Mouse (Mus musculus) heart, embryonic 11.5 days (tissue): ENCODE results near the gene Hyal1. TPM values are rescaled to one million over a fixed set of nuclear protein-coding genes. Genes with fewer than 3 reads are reported as not detected.

Experiments used
- ATAC-seq: fragments of 200-750 bp; cut with Nextera tagmentation; replicated peaks from 2 replicates; pipeline ENCODE4 v1.8.0; 2017; ENCODE audit warnings: moderate library complexity; ENCODE audit not compliant: insufficient number of reproducible peaks, low FRiP score, low TSS enrichment
- H3K27ac ChIP-seq: fragments of 300-500 bp; sonication (generic); 2 replicates; pipeline ENCODE4 v1.5.1; 2014; ENCODE audit warnings: mild to moderate bottlenecking, low read depth, low read length
- H3K27me3 ChIP-seq: fragments of 300-500 bp; sonication (generic); 2 replicates; pipeline ENCODE4 v1.6.1; 2014; ENCODE audit warnings: mild to moderate bottlenecking, low read length, mixed read lengths; ENCODE audit not compliant: control insufficient read depth, insufficient read depth
- H3K36me3 ChIP-seq: fragments of 300-500 bp; sonication (generic); 2 replicates; pipeline ENCODE4 v1.6.1; 2014; ENCODE audit warnings: mild to moderate bottlenecking, low read length, moderate library complexity, mixed read lengths; ENCODE audit not compliant: control insufficient read depth, insufficient read depth
- H3K4me1 ChIP-seq: fragments of 300-500 bp; sonication (generic); 2 replicates; pipeline ENCODE4 v1.6.1; 2014; ENCODE audit warnings: low read length; ENCODE audit not compliant: control insufficient read depth, insufficient read depth
- H3K4me2 ChIP-seq: fragments of 300-500 bp; sonication (generic); 2 replicates; pipeline ENCODE4 v1.6.1; 2014; ENCODE audit warnings: mild to moderate bottlenecking, moderate library complexity
- H3K4me3 ChIP-seq: fragments of 300-500 bp; sonication (generic); 2 replicates; pipeline ENCODE4 v1.5.1; 2014; ENCODE audit warnings: low read depth, low read length
- H3K9ac ChIP-seq: fragments of 300-500 bp; sonication (generic); 2 replicates; pipeline ENCODE4 v1.6.1; 2014; ENCODE audit warnings: mild to moderate bottlenecking, low read depth, low read length, moderate library complexity
- H3K9me3 ChIP-seq: fragments of 300-500 bp; sonication (generic); replicated peaks from 2 replicates; pipeline ENCODE4 v1.6.1; 2016; ENCODE audit warnings: low read length; ENCODE audit not compliant: control insufficient read depth
- WGBS: fragments of 180-500 bp; shearing (Covaris S2); extraction: QIAGEN DNeasy Blood & Tissue Kit; methylation state at CpG from one replicate; pipeline ENCODE4 v1.1.7; 2014; ENCODE audit not compliant: insufficient replicate concordance; 5-methylcytosine and 5-hydroxymethylcytosine counted together
- polyA plus RNA-seq: library from polyadenylated mRNA; unstranded; fragments of >200 nt; fragmentation: Nextera tagmentation; extraction: Ambion mirVana; gene quantifications from 2 replicates; pipeline ENCODE4 v1.2.1, GENCODE M21; 2014

The Hyal1 gene
- polyA plus RNA-seq, 1 experiment from 2014 or later = 3.5 TPM

GRCm38 (mm10) chr9:107582509-107583062 lies 5.9 kb downstream of the Hyal1 start:
- WGBS = 86% methylated on average over 7 of the region's 7 CpGs
- no peak overlapping the region for H3K4me2 ChIP-seq
- no peaks in the 10 kb centered on the region for H3K9me3 ChIP-seq

GRCm38 (mm10) chr9:107583174-107583573 lies 6.4 kb downstream of the Hyal1 start:
- Histone ChIP-seq H3K9ac (no peak overlapping the region), H3K36me3 (no peaks in the 10 kb centered on the region; the same call in 1 of the 2 replicates), H3K9me3 (no peaks in the 10 kb centered on the region), H3K4me2 (no peak overlapping the region), H3K27me3 (no peaks in the 10 kb centered on the region), H3K27ac (no peak overlapping the region), H3K4me3 (no peak overlapping the region), H3K4me1 (peaks cover 12% of the 10 kb centered on the region)
- 85% methylated on average over 14 of the region's 14 CpGs for WGBS
- ATAC-seq = no peak

More at GRCm38 (mm10) chr9:107582509-107583062, 5.9 kb downstream of the Hyal1 start:
- H3K4me3 ChIP-seq = no peak overlapping the region
- H3K4me1 ChIP-seq = peaks cover 9% of the 10 kb centered on the region
- H3K27ac ChIP-seq = no peak overlapping the region
- no peaks in the 10 kb centered on the region; the same call in 1 of the 2 replicates for H3K36me3 ChIP-seq
- H3K9ac ChIP-seq = no peak overlapping the region
- no peak for ATAC-seq
- no peaks in the 10 kb centered on the region for H3K27me3 ChIP-seq

DNA sequence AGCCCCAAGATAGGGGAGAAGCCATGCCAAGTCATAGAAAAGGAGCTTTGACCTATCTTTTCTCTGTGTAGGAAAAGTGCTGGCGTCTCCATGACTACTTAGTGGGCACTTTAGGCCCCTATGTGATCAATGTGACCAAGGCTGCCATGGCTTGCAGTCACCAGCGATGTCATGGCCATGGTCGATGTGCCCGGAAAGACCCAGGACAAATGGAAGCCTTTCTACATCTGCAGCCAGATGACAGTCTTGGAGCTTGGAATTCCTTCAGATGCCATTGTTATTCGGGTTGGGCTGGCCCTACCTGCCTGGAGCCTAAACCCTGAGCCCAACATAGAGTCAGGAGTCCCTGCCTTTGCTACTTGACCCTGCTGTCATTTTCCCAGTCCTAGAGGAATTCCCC lies 9.8 kb downstream of the Hyal1 start:
- Histone ChIP-seq H3K4me3 (peak overlapping the region; percentile 5; the same call in 1 of the 2 replicates), H3K27ac (peak overlapping the region; percentile 41), H3K4me1 (peaks cover 27% of the 10 kb centered on the region), H3K36me3 (peaks cover 13% of the 10 kb centered on the region), H3K9ac (no peak overlapping the region), H3K9me3 (no peaks in the 10 kb centered on the region), H3K27me3 (no peaks in the 10 kb centered on the region), H3K4me2 (peak overlapping the region; percentile 91)
- WGBS = 83% methylated on average over 5 of the region's 5 CpGs
- no peak for ATAC-seq

DNA sequence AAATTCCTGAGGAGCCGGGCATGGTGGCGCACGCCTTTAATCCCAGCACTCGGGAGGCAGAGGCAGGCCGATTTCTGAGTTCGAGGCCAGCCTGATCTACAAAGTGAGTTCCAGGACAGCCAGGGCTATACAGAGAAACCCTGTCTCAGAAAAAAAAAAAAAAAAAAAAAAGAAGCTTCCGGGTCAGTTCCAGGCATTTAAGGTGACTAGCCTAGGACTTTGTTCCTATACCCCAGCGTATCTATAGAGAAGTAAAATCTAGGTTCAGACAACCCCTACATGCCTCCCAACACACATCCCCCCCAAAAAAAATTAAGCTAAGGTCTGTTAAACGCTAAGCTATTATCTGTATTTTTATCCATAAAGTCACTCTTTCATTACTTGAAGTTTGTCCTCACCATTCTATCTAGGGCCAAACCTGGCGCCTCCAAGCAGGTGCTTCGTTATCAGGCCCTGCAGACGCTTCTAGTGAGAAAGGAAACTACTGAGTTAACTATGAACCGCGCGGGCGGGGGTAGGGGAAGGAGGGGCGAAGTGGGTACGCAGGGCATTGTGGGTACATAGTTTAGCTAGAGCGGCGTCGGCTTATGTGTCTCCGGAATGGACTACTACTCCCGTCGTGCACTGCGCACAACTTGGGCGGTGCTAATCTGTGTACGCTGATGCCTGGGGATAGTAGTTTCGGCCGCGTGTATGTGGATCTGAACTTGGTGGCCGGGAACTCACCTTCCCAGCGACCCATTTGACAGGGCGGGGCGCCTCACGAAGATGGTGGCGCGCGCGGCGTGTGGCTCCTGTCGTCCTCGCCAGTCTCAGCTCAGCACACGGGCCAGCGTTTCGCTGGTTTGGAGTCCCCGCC lies 10.5 kb downstream of the Hyal1 start, which contains the start of gene Ifrd2:
Gene Ifrd2, plus strand, starts transcription at position 669 of the 859 bp plus-strand sequence.
- H3K4me1 ChIP-seq = peaks cover 22% of the 10 kb centered on the region
- H3K27ac ChIP-seq = peak within 1 kb of the TSS; percentile 80
- WGBS = 13% methylated on average over 46 of the region's 46 CpGs
- H3K4me2 ChIP-seq = peak within 1 kb of the TSS; percentile 91
- peak; percentile 96 for ATAC-seq
- H3K27me3 ChIP-seq = no peaks in the 10 kb centered on the region
- no peaks in the 10 kb centered on the region for H3K9me3 ChIP-seq
- H3K36me3 ChIP-seq = peaks cover 20% of the 10 kb centered on the region
- H3K4me3 ChIP-seq = peak within 1 kb of the TSS; percentile 74
- peak within 1 kb of the TSS; percentile 85 for H3K9ac ChIP-seq

DNA sequence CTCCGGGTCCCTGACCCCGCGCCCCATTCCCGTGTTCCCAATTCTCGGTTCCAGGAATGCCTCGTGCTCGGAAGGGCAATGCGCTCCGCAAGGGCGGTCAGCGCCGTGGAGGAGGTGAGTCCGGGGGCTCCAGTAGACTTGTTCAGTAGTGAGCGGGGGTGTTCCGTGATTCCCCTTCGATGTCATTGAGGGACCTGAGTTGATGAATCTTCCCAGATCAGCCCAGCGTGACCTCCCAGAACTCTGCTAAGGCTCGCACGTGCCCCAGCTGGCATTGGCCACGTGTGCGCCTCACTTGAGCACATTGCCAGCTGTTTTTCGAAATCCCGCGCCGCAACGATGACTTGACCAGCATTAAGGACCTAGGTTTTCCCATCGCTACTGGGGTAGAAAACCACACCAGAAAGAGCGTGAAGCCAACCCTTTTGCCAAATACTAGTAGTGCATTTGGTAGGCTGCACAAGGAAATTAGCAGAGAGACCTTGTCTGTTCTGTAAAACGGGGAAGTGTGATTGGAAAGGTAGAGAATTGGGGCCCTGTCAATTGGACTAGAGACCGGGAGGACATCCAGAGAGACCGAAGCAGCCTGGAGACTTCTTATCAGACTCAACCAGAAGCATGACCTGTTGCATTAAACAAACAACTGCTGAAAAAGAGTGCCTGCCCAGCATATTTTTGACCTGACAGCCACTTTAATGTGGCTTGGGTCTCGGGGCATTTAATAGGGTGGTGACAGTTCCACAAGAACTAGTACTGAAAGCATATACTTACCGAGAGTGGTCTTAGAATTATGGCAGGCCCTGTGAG lies 11.3 kb downstream of the Hyal1 start:
- no peaks in the 10 kb centered on the region for H3K27me3 ChIP-seq
- H3K27ac ChIP-seq = peak overlapping the region; percentile 80
- H3K9me3 ChIP-seq = no peaks in the 10 kb centered on the region
- H3K4me3 ChIP-seq = peak overlapping the region; percentile 74
- H3K36me3 ChIP-seq = peaks cover 27% of the 10 kb centered on the region
- H3K4me1 ChIP-seq = peaks cover 26% of the 10 kb centered on the region
- 2% methylated on average over 33 of the region's 33 CpGs for WGBS
- H3K4me2 ChIP-seq = peak overlapping the region; percentile 91
- H3K9ac ChIP-seq = peak overlapping the region; percentile 85
- ATAC-seq = peak; percentile 7

GRCm38 (mm10) chr9:107590058-107590772 lies 13.5 kb downstream of the Hyal1 start:
- H3K9ac ChIP-seq = peak overlapping the region; percentile 3; the same call in 1 of the 2 replicates
- peaks cover 28% of the 10 kb centered on the region for H3K4me1 ChIP-seq

GRCm38 (mm10) chr9:107590773-107591060 lies 14.0 kb downstream of the Hyal1 start:
- H3K4me1 ChIP-seq = peaks cover 28% of the 10 kb centered on the region
- no peak overlapping the region for H3K9ac ChIP-seq
- WGBS = 92% methylated on average over 6 of the region's 6 CpGs
- H3K27ac ChIP-seq = no peak overlapping the region
- H3K4me3 ChIP-seq = no peak overlapping the region
- H3K36me3 ChIP-seq = peaks cover 33% of the 10 kb centered on the region
- no peak for ATAC-seq
- no peak overlapping the region for H3K4me2 ChIP-seq
- no peaks in the 10 kb centered on the region for H3K27me3 ChIP-seq
- H3K9me3 ChIP-seq = no peaks in the 10 kb centered on the region

More at GRCm38 (mm10) chr9:107590058-107590772, 13.5 kb downstream of the Hyal1 start:
- peaks cover 33% of the 10 kb centered on the region for H3K36me3 ChIP-seq
- no peak for ATAC-seq
- peak overlapping the region; percentile 91 for H3K4me2 ChIP-seq
- H3K4me3 ChIP-seq = no peak overlapping the region
- H3K9me3 ChIP-seq = no peaks in the 10 kb centered on the region
- WGBS = 80% methylated on average over 25 of the region's 25 CpGs
- H3K27me3 ChIP-seq = no peaks in the 10 kb centered on the region
- peak overlapping the region; percentile 12; the same call in 1 of the 2 replicates for H3K27ac ChIP-seq
